Mouse (Mus musculus) common myeloid progenitor, adult 5-6 weeks (primary cell): ENCODE measurements around the gene Son. TPM values are rescaled to one million over a fixed set of nuclear protein-coding genes. Genes with fewer than 3 reads are reported as not detected.

ENCODE experiments used
- ATAC-seq: replicated peaks from 2 replicates; pipeline ENCODE4 v1.8.0; 2016; ENCODE audit warnings: low read depth, mild to moderate bottlenecking, moderate TSS enrichment, inconsistent platforms; ENCODE audit not compliant: poor library complexity, severe bottlenecking
- total RNA-seq: library from RNA; stranded (forward); fragments of 200-1000, 187-1606 nt; gene quantifications from 2 replicates; pipeline ENCODE4 v1.2.3, GENCODE M21; 2017

Gene Son
- total RNA-seq = 241 and 272 TPM in 2 replicates

DNA sequence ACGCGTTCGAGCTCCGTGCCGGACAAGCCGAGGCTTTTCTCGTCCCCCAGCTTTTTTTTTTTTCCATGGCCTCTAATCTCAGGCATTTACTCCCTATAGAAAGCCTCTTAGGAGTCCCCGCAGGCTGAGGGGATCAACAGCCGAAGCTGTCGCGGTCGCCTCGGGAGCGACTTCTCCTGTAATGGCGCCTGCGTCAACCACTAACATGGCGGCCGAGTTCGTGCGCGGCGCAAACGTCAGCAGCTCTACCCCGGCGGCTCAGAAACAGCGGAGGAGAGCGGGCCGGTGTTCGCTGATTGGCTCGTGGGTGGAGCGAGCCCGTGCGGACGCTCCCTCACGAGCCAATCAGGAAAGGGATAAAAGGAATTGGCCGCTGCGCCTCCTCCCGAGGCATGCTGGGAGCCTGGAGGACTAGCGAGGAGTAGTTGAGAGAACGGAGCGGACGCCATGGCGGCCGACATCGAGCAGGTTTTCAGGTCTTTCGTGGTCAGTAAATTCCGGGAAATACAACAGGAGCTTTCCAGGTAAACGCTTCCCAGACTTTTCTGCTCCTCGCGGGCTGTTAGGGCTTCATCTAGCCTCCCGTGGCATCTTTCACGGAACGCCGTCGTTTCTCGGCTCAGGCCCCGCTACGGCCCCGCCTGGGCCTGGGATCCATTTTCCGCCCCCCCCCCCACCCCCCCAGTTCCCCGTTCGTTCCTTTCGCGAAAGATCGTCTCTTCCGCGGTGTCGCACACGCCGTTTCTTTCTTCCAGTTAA is at the start of gene Son:
Gene Son (plus strand): TSS at position 46 of the 759 bp plus-strand sequence.
- ATAC-seq = peak; percentile 86

DNA sequence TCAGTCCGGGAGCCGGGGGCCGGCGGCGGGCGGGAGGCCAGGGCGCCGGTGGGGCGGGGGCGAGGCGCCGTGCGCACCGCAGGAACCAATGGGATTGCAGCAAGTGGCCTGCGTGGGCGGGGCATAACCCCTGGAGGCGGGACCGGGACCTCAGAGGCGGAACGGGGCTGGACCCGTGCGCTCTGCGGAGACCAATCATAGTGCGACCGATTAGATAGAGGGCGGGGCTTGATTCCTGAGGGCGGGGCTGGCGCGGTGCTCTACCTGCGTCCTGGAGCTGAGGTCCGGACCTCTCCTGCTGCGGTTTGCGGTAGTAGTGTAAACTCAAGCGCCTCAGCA is 49.7 kb upstream of the Son start, which contains the start of gene Tmem50b:
Gene Tmem50b (minus strand): TSS at position 129 of the 339 bp plus-strand sequence.
- ATAC-seq = peak; percentile 91

DNA sequence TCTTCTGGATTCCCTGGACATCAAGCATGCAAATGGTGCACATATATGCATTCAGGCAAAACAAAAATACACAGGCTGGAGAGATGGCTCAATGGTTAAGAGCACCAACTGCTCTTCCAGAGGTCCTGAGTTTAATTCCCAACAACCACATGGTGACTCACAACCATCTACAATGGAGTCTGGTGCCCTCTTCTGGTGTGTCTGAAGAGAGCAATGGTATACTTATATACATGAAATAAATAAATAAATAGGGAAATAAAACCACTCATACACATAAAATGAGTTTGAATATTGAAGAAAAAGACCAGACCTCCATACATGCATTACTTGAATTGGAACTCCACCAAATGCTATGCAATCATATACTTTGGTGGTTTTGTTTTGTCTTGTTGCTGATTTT is 48.1 kb upstream of the Son start:
- no peak for ATAC-seq

DNA sequence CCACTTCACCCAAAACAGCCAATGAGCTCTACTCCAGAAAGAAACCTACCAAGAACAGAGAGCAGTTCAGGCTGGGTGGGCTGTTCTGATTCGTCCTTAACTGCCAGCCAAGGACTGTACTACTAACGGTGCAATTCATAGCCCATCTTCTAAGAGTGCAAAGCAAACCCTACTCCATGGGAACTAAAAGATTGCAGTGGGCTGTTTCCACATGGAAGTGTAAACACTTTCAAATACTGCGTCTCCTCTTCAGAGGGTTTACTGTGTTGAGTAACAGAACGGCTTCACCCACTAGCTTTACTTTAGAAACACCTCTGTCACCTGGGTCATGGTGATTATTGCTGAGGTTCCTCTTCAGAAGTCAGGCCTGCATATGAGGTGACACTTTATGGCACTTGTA is 46.2 kb upstream of the Son start:
- ATAC-seq = no peak

DNA sequence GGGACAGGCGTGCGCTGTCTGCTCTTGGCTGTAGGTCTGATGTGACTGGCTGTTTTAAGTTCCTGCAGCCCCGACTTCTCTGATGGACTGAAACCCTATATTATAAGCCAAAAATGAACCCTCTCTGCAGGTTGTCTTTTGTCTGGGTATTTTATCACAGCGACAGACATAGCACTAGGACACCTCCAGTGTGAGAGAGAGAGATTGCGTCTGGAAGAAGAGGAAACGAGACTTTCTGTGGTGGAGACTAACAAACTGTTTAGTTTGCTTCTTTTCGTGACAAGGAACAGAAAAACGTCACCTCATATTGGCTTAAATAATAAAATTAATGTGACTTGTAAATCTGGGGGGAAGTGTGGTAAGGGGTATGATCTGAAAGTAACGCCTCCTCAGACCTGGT is 45.6 kb upstream of the Son start:
- ATAC-seq = peak; percentile 33

DNA sequence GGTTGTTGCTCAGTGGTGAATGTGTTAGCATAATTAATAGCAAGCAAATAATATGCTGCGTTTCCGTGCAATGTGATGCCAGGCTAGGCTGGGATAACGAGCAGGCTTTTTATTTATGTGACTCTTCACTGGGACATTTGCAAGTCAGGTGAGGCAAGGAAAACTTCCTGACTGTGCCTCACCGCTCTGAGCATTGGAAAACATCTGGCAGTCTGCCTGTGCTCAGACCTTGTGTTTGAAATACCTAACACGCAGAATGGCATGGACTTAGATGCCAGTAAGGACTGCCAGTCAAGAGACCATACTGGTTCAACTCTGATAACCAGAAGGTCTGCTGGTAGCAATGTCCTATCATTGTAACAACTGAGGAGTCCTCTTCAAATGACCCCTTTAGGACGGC is 42.1 kb upstream of the Son start:
- no peak for ATAC-seq

DNA sequence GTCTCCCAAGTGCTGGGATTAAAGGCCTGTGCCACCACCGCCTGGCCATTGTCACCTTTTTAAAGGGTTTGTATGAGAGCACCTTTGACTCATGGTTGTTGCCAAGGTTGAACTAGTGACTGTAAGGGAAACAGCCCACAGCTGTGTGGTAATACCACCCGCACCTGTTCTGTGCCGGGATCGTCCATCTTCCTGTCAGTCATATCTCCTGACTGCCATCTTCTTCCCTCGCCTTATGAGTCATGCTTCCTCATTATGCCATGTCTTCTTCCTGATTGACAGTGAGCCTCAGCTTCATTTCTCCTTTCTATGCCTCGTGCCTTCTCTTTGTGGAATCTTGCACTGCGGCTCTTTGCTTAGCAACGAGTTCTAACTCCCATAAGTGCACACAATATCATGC is 40.3 kb upstream of the Son start:
- peak; percentile 92 for ATAC-seq

DNA sequence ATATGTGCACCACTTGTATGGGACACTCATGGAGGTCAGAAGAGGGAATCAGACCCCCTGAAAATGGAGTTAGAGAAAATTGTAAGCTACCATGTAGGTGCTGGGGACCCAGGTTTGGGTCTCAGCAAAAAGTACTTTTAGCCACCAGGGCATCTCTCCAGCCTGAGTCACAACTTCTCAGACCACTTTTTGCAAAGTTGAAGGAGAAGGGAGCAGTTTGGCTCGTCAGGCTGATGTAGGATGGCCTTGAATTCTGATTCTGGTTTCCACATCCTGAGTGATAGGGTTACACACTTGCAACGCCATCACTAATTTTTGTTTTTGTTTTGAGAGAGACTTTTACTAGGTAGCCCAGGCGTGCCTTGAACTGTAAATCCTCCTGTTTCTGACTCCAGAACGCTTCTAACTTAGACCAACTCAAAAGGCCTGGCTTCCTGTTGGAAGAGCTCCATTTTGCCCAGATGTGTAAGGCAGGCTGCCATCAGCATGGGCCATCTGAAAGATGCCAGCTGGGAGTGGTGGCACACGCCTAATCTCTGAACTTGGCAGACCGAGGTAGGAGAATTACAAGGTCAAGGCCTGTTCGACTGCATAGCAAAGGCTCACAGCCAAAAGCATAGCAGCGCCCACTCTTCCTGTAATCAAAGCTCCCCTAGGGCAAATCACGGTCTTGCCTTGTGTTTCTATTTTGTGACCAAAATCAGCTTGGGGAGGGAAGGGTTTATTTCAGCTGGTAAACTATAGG is 37.6 kb upstream of the Son start:
- no peak for ATAC-seq

DNA sequence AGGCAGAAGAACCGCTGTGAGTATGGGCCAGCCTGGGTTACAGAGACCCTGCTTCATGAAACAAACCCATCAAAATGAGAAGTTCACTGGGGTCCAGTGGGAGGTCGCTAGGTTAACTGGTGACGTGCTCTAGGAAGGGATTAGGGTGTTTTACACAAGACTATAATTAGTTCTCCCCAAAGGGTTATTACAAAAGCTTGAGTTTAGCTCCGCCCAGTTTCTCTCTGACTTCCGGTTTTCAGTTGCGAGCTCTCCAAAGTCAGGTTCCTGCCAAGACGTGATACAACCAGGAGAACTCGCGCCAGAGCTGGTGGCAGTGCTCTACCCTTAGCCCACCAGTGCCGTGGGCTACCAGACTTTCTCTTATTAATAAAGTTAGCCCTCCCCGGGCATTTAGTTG is 36.1 kb upstream of the Son start:
- ATAC-seq = peak; percentile 55

DNA sequence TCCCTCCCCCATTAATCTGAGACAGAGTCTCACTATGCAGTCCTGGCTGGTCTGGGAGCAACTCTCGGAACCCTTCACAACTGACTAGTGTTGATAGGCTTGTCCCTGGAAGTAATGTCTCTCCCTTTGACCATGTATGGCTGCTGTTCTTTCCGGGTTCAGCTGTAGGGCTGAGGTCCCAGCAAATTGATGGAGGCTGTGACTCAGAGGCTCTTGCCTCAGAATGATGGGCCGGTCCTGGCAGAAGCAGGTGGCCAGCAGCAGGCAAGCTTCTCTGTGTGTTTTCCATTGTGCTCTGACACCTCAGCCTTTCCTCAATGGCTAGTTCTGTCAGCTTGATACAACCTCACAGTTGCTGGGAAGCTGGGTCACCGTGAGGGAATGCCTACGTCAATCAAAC is 34.8 kb upstream of the Son start:
- ATAC-seq = no peak

DNA sequence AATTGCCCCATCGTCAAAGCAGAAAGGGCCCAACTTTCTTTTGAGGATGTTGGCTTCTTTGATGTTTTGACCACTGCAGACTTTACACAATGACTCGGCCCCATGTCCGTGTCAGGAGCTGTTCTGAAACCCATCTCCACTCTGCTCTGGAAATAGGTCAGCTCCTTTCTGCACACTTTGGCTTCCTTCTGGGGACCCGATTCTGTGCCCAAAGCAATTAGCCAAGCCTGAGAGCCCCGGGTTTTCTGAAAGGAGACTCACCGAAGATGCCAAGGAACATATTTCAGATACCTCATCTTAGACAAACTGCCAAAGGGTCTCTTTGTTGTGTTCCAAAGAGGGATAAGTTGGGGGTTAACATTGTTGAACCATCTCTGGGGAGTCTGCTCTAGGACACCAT is 32.8 kb upstream of the Son start:
- no peak for ATAC-seq

DNA sequence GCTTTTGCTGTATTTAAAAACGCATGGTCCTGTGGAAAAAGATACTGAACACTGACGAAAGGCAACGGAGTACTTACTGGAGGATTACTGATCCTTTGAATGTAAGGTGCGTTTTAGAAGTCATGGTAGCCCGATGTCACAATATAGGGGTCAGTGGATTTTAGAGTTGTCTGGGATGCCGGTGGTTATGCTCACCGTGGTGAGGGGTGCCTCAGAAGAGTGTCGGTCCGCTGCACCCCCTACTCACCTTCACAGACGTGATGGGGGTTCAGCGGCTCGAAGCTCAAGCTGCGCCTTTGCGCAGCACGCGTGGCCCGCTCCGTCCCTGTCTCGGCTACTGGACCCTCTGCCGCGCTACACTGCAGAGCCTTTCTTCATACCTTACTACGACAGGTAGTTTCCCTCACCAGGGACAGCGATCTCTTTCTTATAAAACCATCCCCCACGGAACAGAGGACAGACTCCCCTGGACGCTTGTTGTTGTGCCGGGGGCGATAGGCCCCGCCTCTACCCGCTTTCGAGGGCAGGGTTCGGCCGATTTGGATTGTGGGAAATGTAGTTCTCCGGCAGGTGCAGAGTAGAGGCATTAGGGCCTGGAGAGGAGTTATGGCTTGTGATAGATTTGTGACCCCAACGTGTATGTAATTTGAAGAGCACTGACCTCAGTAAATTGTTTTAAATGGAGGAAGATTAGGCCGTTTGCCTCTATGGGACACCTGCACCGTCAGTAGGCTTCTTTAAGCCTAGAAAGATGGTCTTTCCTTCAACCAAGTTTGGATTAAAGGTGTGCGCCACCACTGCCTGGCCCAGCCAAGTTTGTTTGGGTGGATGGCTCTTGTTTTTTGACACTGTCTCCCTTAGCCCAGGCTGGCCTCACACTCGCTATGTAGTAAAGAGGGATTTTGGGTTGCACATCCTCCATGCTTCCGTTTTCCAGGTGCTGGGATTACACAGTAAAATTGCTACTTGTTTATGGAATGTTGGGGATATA is 28.5 kb upstream of the Son start, which contains the start of gene Dnajc28:
Gene Dnajc28 (minus strand): TSS at position 516 of the 991 bp plus-strand sequence.
- peak; percentile 98 for ATAC-seq

DNA sequence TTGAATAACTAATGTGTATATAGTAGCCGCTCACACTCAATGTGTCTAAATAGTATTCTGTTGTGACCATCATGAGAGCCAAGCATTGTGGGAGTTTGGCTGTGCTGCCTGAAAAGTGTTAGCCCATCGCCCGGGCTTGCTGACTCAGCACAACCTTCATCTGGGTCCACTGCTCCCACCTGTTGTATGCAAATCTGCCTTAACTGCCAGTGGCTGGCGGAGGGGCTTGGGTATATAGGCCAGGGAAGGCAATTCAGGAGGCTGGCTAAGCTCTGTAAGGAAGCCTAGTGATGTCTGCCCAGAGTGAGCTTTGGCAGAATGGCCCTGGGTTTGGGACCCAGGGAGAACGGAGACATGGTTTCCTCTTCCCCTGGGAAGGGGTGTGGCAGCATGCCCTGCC is 27.1 kb upstream of the Son start:
- no peak for ATAC-seq

DNA sequence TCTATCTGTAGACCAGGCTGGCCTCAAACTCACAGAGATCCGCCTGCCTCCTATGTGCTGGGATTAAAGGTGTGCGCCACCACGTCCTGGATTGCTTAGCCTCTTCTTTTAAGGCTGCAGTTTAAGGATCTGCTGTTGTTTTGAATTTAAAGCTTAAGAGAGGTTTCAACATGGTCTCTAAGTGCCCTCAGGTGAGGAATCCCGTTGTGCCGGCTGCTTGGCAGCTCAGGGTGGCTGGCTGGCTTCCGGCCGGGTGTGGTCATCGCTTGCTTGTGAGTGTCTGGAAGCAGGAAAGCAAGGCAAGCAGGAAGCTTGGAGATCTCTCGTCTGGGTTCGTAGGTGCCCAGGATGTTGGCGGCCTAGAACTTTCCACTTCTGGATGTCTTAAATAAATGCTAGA is 26.3 kb upstream of the Son start:
- ATAC-seq = no peak

DNA sequence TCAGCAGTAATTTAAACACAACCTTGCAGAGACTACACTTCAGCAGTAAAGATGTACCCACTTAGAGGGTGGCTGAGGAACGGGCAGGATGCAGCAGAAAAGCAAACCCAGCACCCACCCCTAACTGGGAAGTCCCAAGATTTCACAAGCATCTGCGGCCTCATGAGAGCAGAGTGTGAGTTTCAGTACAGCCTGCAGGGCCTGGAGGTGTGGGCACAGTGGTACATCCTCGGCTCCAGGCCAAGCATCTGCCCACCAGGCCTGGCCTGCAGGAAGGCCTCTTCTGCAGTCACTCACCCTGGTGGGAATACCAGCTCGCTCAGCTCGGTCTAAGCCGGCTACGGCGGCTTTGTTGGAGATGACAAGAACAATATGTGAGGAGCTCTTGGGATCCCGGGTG is 24.2 kb upstream of the Son start:
- no peak for ATAC-seq

DNA sequence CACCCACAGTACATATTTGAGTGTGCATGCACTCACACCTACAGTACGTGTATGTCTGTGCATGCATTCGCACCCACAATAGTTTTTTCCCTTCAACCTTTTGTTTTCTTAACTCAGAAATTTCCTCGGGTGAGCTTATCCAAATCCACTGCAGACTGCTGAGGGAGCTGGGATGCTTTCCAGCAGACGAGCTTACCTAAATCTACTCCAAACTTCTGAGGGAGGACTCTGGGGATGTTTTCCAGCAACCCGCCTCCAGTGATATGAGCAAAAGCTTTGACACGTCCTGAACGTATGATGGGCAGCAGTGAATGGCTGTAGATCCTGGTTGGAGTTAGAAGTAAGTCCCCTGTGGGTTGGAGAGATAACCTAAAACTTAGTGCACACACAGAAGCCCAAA is 19.5 kb upstream of the Son start:
- ATAC-seq = no peak

DNA sequence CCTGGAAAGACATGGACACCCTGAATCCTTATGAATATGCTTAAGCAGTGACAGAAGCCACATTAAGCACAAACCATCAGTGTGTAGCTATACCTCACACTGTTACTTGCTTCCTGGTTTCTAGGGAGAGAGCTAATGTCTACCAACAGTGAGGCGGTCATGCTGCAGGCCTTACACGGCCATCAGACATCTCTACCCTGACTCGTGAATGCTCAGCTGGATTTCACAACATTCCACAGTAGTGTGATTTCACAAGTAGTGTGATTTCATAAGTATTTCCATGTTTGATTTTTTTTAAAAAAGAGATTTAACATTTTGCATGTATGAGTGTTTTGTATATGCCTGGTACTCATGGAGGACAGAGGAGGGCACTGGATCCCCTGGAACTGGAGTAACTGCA is 18.6 kb upstream of the Son start:
- no peak for ATAC-seq

DNA sequence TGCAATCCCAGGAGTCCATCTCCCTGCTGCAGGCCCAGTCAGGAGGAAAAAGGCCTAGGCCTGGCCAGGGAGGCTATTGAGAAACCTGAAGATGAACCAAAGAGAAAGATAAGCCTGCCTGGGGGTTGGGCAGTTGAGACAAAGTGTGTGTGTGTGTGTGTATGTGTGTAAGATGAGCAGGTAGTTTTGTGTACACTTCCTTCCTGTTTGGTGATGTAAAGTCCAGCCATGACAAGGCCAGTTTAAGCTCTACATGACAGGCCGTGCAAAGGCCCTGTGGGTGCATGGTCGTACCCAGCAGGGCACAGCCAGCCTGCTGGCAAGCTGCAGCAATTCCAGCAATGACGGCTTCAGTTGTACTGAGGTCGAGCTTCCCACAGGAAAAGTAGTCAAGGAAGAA is 17.6 kb upstream of the Son start:
- ATAC-seq = no peak

DNA sequence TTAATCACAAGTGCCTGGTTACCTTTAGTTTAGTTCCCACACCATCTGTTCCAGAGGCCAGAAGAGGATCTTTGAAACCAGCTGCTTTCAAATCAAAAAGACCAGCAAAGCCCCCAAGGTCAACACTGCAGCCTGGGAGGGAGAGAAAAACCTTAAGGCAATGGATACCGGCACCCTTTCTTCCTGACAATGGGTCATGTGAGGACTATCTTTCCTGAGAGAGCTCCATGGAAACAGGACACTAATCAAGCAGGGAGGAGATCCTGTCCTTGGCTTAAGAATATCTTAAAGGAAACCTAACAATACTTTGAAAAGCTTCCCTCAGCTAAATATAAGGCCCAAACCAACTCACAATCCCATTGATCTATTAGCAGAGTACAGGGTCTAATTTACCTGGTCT is 16.7 kb upstream of the Son start:
- ATAC-seq = no peak

DNA sequence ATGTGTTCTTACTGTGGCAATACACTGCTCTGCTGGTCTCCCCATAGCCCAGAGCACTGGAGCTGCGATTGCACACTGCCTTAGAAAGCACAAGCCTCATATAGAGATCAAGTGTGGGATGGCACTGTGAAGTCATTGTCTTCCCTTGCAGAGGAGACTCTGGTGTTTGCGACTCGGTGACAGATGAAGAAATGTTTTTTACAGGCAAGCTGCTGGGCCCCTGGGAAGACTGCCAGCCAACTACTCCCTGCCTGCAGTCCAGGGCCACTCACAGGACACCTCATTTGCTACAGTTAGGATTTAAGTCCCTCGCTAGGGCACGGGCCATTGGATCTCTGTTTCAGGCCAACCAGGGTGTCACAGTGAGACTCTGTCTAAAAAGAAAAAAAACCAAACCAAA is 14.9 kb upstream of the Son start:
- no peak for ATAC-seq

DNA sequence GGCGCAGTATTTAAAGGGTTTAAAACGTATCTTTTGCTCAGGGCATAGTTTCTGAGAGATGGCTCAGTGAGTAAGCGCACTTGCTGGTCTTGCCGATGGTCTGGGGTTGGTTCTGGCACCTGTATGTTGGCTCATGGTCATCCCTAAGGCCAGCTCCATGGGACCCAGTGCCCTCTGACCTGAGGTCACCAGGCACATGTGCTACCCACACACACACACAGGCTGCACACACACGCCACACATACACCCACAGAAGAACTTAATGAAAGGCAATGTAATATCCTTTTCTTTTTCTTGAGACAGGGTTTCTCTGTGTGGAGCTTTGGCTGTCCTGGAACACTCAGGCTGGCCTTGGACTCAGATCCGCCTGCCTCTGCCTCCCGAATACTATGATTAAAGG is 14.4 kb upstream of the Son start:
- no peak for ATAC-seq
